Mouse (Mus musculus) intestine, postnatal 0 days (tissue): ENCODE results near the gene Apoh. TPM values are rescaled to one million over a fixed set of nuclear protein-coding genes. Genes with fewer than 3 reads are reported as not detected.
A peak's percentile ranks its signal among the peaks of the same experiment; 100 is the strongest.

ENCODE experiments used
- ATAC-seq: fragments of 200-750 bp; cut with Nextera tagmentation; 2 replicates; pipeline ENCODE4 v1.8.0; 2017; ENCODE audit warnings: mild to moderate bottlenecking, moderate TSS enrichment, moderate library complexity
- H3K27ac ChIP-seq: fragments of 300-500 bp; sonication (generic); 2 replicates; pipeline ENCODE4 v1.5.1; 2014; ENCODE audit warnings: mild to moderate bottlenecking, low read depth, low read length, moderate library complexity
- H3K27me3 ChIP-seq: fragments of 300-500 bp; sonication (generic); replicated peaks from 2 replicates; pipeline ENCODE4 v1.6.1; 2014; ENCODE audit warnings: low read length, mixed read lengths; ENCODE audit not compliant: control insufficient read depth, insufficient read depth
- H3K36me3 ChIP-seq: fragments of 300-500 bp; sonication (generic); 2 replicates; pipeline ENCODE4 v1.6.1; 2014; ENCODE audit warnings: mild to moderate bottlenecking, moderate library complexity; ENCODE audit not compliant: control insufficient read depth, insufficient read depth
- H3K4me1 ChIP-seq: fragments of 300-500 bp; sonication (generic); replicated peaks from 2 replicates; pipeline ENCODE4 v1.6.1; 2014; ENCODE audit warnings: antibody characterized with exemption, low read length, mixed read lengths; ENCODE audit not compliant: control insufficient read depth, insufficient read depth
- H3K4me2 ChIP-seq: fragments of 300-500 bp; sonication (generic); replicated peaks from 2 replicates; pipeline ENCODE4 v1.6.1; 2014; ENCODE audit warnings: low read depth, mild to moderate bottlenecking, moderate library complexity
- H3K4me3 ChIP-seq: fragments of 300-500 bp; sonication (generic); 2 replicates; pipeline ENCODE4 v1.5.1; 2014; ENCODE audit warnings: low read depth, low read length
- H3K9ac ChIP-seq: fragments of 300-500 bp; sonication (generic); 2 replicates; pipeline ENCODE4 v1.6.1; 2014; ENCODE audit warnings: mild to moderate bottlenecking, low read depth, low read length
- H3K9me3 ChIP-seq: fragments of 300-500 bp; sonication (generic); 2 replicates; pipeline ENCODE4 v1.6.1; 2016; ENCODE audit warnings: mixed run types; ENCODE audit not compliant: control insufficient read depth
- CTCF ChIP-seq: sonication (generic); IDR thresholded peaks from 2 replicates; pipeline ENCODE4 v1.5.1; 2016; ENCODE audit warnings: low read depth, mild to moderate bottlenecking, control low read depth, antibody characterized with exemption, moderate library complexity
- WGBS: fragments of 180-500 bp; shearing (Covaris S2); extraction: QIAGEN DNeasy Blood & Tissue Kit; methylation state at CpG from one replicate; pipeline ENCODE4 v1.1.7; 2014; 5-methylcytosine and 5-hydroxymethylcytosine counted together
- polyA plus RNA-seq: library from polyadenylated mRNA; unstranded; fragments of >200 nt; fragmentation: Nextera tagmentation; extraction: Ambion mirVana; gene quantifications from 2 replicates; pipeline ENCODE4 v1.2.1, GENCODE M21; 2015

Apoh gene
- polyA plus RNA-seq, 1 experiment from 2014 or later, result 0.77 TPM

DNA sequence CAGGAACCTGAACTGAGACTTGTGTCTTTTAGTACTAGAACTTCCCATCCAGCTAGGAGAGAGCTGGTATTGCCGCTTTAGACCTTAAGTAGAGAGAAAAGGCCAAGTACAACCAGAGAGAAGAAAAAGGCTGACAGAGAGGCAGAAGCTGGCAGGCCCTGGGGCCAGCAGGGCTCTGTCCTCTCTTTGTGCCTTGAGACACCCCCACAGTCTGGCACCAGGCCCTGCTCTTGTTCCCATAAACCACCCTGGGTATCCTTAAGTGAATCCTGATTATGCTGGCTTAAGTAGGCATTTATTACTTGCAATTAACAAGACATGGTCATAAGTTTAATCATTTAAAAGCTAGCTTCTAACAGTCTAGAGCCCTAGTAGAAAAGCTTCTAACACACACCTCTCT is 42.7 kb upstream of the Apoh start:
- no peak overlapping the region for H3K4me3 ChIP-seq
- no peak overlapping the region for H3K27ac ChIP-seq
- H3K27me3 ChIP-seq, result no peaks in the 10 kb centered on the region
- H3K36me3 ChIP-seq, result no peaks in the 10 kb centered on the region
- H3K4me2 ChIP-seq, result no peak overlapping the region
- H3K4me1 ChIP-seq, result peaks cover 14% of the 10 kb centered on the region; the same call in 1 of the 2 replicates
- ATAC-seq, result no peak
- TF ChIP-seq CTCF, result no peak
- H3K9ac ChIP-seq, result no peak overlapping the region
- 100% methylated on average over 1 of the region's 1 CpGs for WGBS
- no peaks in the 10 kb centered on the region for H3K9me3 ChIP-seq

DNA sequence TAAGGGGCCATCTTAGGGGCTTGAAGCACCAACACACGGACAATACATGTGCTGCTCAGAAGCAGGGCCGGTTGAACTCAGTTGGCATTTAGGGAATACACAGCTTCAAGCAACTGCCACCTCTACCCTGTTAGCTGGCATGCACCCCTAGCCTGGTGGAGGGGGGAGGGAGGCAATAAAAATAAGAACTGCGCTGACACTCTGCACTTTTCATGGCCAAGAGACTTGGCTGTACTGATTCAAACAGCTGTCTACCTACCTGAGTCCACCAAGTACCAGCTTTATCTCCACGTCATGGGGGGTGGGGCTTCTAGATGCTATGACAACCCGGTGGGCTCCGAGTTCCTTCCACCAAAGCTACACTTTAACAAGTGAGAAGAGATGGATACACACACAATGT is 42.1 kb upstream of the Apoh start:
- H3K4me3 ChIP-seq, result no peak overlapping the region
- no peak overlapping the region for H3K27ac ChIP-seq
- no peaks in the 10 kb centered on the region for H3K36me3 ChIP-seq
- no peak for ATAC-seq
- peaks cover 14% of the 10 kb centered on the region; the same call in 1 of the 2 replicates for H3K4me1 ChIP-seq
- no peak for TF ChIP-seq CTCF
- no peak overlapping the region for H3K9ac ChIP-seq
- no peaks in the 10 kb centered on the region for H3K27me3 ChIP-seq
- WGBS, result 83% methylated on average over 6 of the region's 6 CpGs
- H3K4me2 ChIP-seq, result no peak overlapping the region
- H3K9me3 ChIP-seq, result no peaks in the 10 kb centered on the region

DNA sequence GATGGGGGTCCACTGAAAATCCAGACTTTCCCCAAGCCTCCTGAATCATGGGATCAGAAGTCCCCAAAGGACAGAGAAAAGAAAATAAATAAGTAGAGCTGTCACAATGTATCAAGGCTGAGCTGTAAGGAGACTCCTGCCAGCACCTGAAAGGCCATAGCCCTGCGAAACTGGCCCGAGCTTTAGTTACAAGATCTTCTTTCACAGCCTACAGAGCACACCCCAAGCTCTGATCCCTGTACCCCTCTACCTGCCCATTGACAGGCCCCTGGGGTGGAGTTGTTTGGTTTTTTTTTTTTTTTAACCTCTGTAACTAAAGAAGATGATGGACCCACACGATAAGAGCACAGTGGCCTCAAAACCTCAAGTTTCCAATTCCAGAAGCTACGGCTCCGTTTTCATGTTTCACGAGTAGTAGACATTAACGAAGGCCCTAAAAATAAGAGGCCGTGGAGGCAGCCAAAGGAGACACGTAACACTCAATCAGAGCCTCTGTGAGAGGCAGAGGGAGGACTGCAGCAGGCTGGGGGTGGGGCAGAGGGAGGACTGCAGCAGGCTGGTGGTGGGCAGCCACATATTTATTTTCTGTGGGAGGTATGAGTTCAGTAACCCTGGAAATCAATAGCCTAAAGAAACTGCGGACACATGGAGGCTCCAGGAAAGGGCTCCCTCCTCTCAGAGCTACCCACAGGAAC is 41.2 kb upstream of the Apoh start:
- Histone ChIP-seq H3K27ac (no peak overlapping the region), H3K4me2 (no peak overlapping the region), H3K4me1 (peaks cover 14% of the 10 kb centered on the region; the same call in 1 of the 2 replicates), H3K36me3 (no peaks in the 10 kb centered on the region), H3K9ac (no peak overlapping the region), H3K9me3 (no peaks in the 10 kb centered on the region), H3K4me3 (no peak overlapping the region), H3K27me3 (no peaks in the 10 kb centered on the region)
- ATAC-seq, result no peak
- no peak for TF ChIP-seq CTCF
- WGBS, result 84% methylated on average over 10 of the region's 10 CpGs

DNA sequence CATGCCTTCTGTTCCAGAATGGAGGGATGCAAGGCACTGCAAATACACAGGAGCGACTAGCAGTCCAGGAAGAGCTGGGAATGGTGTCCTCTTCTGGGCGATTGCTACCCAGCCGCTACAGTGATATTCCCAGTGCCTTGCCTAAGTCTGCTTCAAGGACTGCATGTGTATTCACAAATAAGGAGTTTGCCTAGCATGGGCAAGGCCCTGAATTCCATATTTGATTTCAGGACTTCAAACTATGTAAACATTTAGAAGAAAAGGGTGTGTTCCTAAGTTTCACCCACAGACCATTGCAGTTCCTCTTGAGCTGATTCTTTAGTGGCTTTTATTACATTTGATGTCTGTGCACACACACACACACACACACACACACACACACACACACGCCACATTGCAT is 39.4 kb upstream of the Apoh start:
- ATAC-seq, result no peak
- Histone ChIP-seq H3K4me1 (peaks cover 14% of the 10 kb centered on the region; the same call in 1 of the 2 replicates), H3K27me3 (no peaks in the 10 kb centered on the region), H3K27ac (no peak overlapping the region), H3K4me3 (no peak overlapping the region), H3K4me2 (no peak overlapping the region), H3K9ac (no peak overlapping the region), H3K9me3 (no peaks in the 10 kb centered on the region), H3K36me3 (no peaks in the 10 kb centered on the region)
- 69% methylated on average over 4 of the region's 4 CpGs for WGBS
- no peak for TF ChIP-seq CTCF

DNA sequence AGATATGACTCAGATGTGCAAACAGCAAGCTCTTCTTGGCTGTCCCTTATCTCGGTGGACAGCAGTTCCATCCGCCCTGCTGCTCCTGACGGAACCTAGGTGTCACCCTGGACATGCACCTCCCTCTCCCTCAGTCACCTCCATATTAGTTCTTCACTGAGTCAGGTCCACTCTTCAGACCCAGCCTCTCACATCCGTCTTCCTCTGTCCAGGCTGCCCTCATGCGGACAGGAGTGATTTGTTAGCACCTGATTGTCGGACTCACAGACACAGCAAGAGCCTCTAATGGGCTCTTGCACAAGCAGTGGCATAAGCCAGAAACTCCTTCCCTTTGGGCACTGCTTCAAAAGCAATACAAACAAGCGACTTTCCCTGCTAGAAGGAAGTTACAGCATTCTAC is 35.9 kb upstream of the Apoh start:
- Histone ChIP-seq H3K4me2 (peak overlapping the region; percentile 47), H3K9ac (no peak overlapping the region), H3K4me3 (no peak overlapping the region), H3K27ac (peak overlapping the region; percentile 76), H3K4me1 (peaks cover 32% of the 10 kb centered on the region), H3K9me3 (no peaks in the 10 kb centered on the region), H3K36me3 (no peaks in the 10 kb centered on the region), H3K27me3 (no peaks in the 10 kb centered on the region)
- WGBS, result 26% methylated on average over 7 of the region's 7 CpGs
- ATAC-seq, result peak; percentile 64
- TF ChIP-seq CTCF, result peak; percentile 51

DNA sequence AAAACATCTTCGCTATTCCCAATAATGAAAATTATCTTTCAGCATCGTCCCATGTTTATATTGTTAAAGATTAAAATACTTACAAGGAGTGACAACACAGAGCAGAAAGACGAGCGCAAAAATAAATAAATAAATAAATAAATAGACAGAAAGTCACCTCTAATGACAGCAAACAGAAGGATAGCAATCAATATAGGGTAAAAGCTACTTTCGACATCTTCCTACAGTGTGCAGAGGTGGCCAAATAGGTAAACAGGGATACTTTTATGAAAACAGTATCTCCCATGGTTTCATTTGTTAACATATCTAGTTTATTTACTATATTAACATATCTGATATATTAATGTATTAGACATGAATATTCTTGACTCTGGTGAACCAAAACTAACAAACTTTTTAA is 34.9 kb upstream of the Apoh start:
- peaks cover 35% of the 10 kb centered on the region for H3K4me1 ChIP-seq
- no peak overlapping the region for H3K9ac ChIP-seq
- H3K27me3 ChIP-seq, result no peaks in the 10 kb centered on the region
- TF ChIP-seq CTCF, result no peak
- no peak overlapping the region for H3K4me3 ChIP-seq
- H3K27ac ChIP-seq, result no peak overlapping the region
- WGBS, result 91% methylated on average over 5 of the region's 5 CpGs
- H3K9me3 ChIP-seq, result no peaks in the 10 kb centered on the region
- no peak overlapping the region for H3K4me2 ChIP-seq
- no peak for ATAC-seq
- H3K36me3 ChIP-seq, result no peaks in the 10 kb centered on the region
